Mouse (Mus musculus) testis, adult 2 months (tissue): Measurements from ENCODE around the gene Tnk2. TPM values are rescaled to one million over a fixed set of nuclear protein-coding genes. Genes with fewer than 3 reads are reported as not detected.

Source experiments
- H3K27ac ChIP-seq: fragments of 200-500 bp; 2 replicates; pipeline ENCODE4 v1.5.1; 2012; ENCODE audit warnings: low read depth, low read length; ENCODE audit not compliant: control insufficient read depth, insufficient read depth
- H3K27me3 ChIP-seq: fragments of 200-500 bp; 2 replicates; pipeline ENCODE4 v1.6.1; 2012; ENCODE audit warnings: mild to moderate bottlenecking, low read length, moderate library complexity; ENCODE audit not compliant: control insufficient read depth, insufficient read depth
- H3K36me3 ChIP-seq: fragments of 200-500 bp; 2 replicates; pipeline ENCODE4 v1.6.1; 2012; ENCODE audit warnings: mild to moderate bottlenecking, low read length; ENCODE audit not compliant: control insufficient read depth, insufficient read depth
- H3K4me1 ChIP-seq: fragments of 200-500 bp; 2 replicates; pipeline ENCODE4 v1.6.1; 2012; ENCODE audit warnings: low read length; ENCODE audit not compliant: control insufficient read depth, insufficient read depth
- H3K4me3 ChIP-seq: fragments of 200-500 bp; 2 replicates; pipeline ENCODE4 v1.5.1; 2012; ENCODE audit warnings: low read depth, mild to moderate bottlenecking, low read length, moderate library complexity, mixed read lengths; ENCODE audit not compliant: control insufficient read depth
- CTCF ChIP-seq: fragments of 200-500 bp; IDR thresholded peaks from 2 replicates; pipeline ENCODE4 v1.5.1; 2012; ENCODE audit warnings: low read depth, mild to moderate bottlenecking, inconsistent platforms, low read length, moderate library complexity; ENCODE audit not compliant: control insufficient read depth, insufficient read depth, insufficient replicate concordance
- POLR2A ChIP-seq: fragments of 200-500 bp; IDR thresholded peaks from 2 replicates; pipeline ENCODE4 v1.6.1; 2012; ENCODE audit warnings: low read depth, mild to moderate bottlenecking, inconsistent platforms, low read length, moderate library complexity; ENCODE audit not compliant: control insufficient read depth
- polyA plus RNA-seq: library from polyadenylated mRNA; depleted of rRNA; stranded (reverse); fragments of >200 nt; gene quantifications from 2 replicates; pipeline ENCODE4 v1.2.3, GENCODE M21; 2012; rRNA removed

Gene Tnk2
- polyA plus RNA-seq, 1 experiment, result 21.4 TPM

DNA sequence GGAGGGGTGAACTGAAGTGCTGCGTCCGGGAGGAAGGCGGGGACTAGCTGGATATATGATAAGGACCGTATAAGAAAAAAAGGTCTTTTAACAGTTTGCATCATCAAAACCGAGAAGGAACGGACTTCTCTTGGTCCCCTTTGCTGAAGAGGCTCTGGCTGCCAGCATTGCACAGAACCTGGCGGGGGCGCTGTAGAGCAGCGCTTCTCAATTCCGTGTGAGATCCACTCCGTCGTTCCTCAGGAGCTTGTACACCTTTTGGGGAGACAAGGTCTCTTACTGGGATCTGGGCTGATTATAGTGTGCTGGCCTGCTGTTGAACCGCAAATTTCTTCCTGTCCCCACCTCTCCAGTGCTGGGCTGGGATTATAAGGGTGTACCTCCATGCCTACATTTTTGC lies 71.7 kb downstream of the Tnk2 start:
- H3K36me3 ChIP-seq, result no peaks in the 10 kb centered on the region
- H3K4me3 ChIP-seq, result peak overlapping the region; percentile 28; the same call in 1 of the 2 replicates
- TF ChIP-seq CTCF (peak; percentile 87), POLR2A (no peak)
- no peaks in the 10 kb centered on the region for H3K27me3 ChIP-seq
- no peak overlapping the region for H3K27ac ChIP-seq
- no peaks in the 10 kb centered on the region for H3K4me1 ChIP-seq

DNA sequence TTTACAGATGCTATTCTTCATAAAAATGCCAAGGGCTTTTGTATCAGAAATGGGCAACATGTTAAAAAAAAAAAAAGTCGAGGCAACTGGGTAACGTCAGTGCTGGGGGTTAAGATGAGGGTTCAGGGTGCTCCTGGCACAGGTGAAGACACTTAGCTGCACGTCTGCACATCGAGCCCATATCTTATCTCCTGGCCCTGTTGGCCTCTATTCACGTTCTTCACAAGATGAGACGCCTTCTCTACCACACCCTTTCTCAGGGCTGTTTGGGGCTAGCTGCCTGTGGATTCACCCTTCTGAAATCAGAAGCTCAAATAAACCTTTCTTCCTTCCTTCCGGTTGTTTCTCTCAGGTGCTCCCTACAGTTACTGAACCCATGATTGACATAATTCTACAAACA lies 79.5 kb downstream of the Tnk2 start:
- TF ChIP-seq POLR2A (no peak), CTCF (no peak)
- Histone ChIP-seq H3K4me1 (no peaks in the 10 kb centered on the region; the same call in 1 of the 2 replicates), H3K36me3 (no peaks in the 10 kb centered on the region)

DNA sequence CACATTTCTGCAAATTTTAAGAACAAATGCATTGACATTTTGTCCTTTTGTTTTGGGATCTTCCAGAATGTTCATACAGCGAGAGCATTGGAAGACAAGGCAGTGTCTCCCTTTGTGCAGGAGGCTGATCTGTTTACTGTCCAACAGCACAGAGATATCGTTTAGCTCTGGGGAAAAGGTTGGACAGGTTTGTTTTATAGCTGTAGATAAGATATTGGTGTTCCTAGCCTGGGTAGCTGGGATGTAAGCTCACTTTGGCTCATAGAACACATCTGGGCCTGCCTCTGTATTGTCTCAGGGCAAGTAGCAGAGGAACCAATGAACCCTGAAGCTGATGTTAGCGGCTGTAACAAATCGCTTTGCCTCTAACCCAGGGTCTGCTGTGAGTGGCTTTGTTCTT lies 80.1 kb downstream of the Tnk2 start:
- Histone ChIP-seq H3K4me3 (no peak overlapping the region), H3K4me1 (no peaks in the 10 kb centered on the region; the same call in 1 of the 2 replicates), H3K27me3 (no peaks in the 10 kb centered on the region), H3K36me3 (no peaks in the 10 kb centered on the region), H3K27ac (no peak overlapping the region)
- TF ChIP-seq POLR2A (no peak), CTCF (no peak)

More for the DNA sequence above, 79.5 kb downstream of the Tnk2 start:
- H3K27ac ChIP-seq, result no peak overlapping the region
- no peak overlapping the region for H3K4me3 ChIP-seq
- H3K27me3 ChIP-seq, result no peaks in the 10 kb centered on the region

GRCm38 (mm10) chr16:32724259-32724658 lies 80.6 kb downstream of the Tnk2 start:
- TF ChIP-seq CTCF (no peak), POLR2A (no peak)
- Histone ChIP-seq H3K27me3 (no peaks in the 10 kb centered on the region), H3K4me3 (no peak overlapping the region), H3K4me1 (no peaks in the 10 kb centered on the region; the same call in 1 of the 2 replicates), H3K36me3 (no peaks in the 10 kb centered on the region), H3K27ac (no peak overlapping the region)

DNA sequence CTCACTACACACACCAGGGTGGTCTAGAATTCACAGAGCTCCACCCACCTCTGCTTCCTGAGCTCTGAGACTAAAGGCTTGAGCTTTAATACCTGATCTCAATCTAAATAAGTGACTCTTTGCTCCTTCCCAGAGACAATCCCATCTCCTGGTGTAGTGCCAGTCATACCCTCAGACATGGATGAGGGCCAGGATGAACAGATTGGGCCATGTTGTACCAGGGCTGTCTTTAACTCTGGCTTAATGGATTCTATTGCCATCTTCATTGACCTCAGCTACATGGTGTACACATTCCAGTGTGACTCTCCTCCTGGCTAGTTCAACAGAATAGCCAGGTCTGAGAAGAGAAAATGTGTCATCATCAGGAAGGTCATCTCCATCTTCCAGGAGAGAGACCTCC lies 82.8 kb downstream of the Tnk2 start:
- Histone ChIP-seq H3K36me3 (no peaks in the 10 kb centered on the region), H3K4me1 (no peaks in the 10 kb centered on the region; the same call in 1 of the 2 replicates), H3K27me3 (no peaks in the 10 kb centered on the region), H3K27ac (no peak overlapping the region), H3K4me3 (no peak overlapping the region)
- TF ChIP-seq CTCF (no peak), POLR2A (no peak)

GRCm38 (mm10) chr16:32728240-32728639 lies 84.6 kb downstream of the Tnk2 start:
- Histone ChIP-seq H3K36me3 (no peaks in the 10 kb centered on the region), H3K27me3 (no peaks in the 10 kb centered on the region), H3K27ac (no peak overlapping the region), H3K4me3 (no peak overlapping the region), H3K4me1 (no peaks in the 10 kb centered on the region)
- TF ChIP-seq POLR2A, result no peak
- TF ChIP-seq CTCF, result no peak

- Histone ChIP-seq H3K36me3 (no peaks in the 10 kb centered on the region), H3K4me3 (no peak overlapping the region), H3K4me1 (no peaks in the 10 kb centered on the region), H3K27ac (no peak overlapping the region), H3K27me3 (no peaks in the 10 kb centered on the region)
- TF ChIP-seq CTCF (no peak), POLR2A (no peak)
These were observed 85.1 kb downstream of the Tnk2 start for GRCm38 (mm10) chr16:32728730-32729129.

Other genes with a start within 250 kb of the Tnk2 start
- gene Tm4sf19, start 243.4 kb upstream of the Tnk2 start, polyA plus RNA-seq, result 4.0 and 4.4 TPM in 2 replicates
- gene Tctex1d2, start 224.2 kb upstream of the Tnk2 start, polyA plus RNA-seq, result 169 and 187 TPM in 2 replicates
- 83.0 and 83.7 TPM in 2 replicates for gene Pcyt1a, start 213.0 kb upstream of the Tnk2 start, polyA plus RNA-seq
- gene Slc51a, start 156.0 kb upstream of the Tnk2 start, polyA plus RNA-seq, result 0.49 and 0.87 TPM in 2 replicates
- gene Zdhhc19, start 147.6 kb upstream of the Tnk2 start, polyA plus RNA-seq, result 218 and 242 TPM in 2 replicates
- gene Tfrc, start 35.0 kb upstream of the Tnk2 start, polyA plus RNA-seq, result 3.7 and 5.5 TPM in 2 replicates
- 98.8 and 102 TPM in 2 replicates for gene Muc4, start 92.0 kb downstream of the Tnk2 start, polyA plus RNA-seq
- gene Muc20, start 153.6 kb downstream of the Tnk2 start, polyA plus RNA-seq, result 0.61 and 1.3 TPM in 2 replicates
- 1.9 TPM in 1 of 2 replicates, not detected in the other for gene Smbd1, start 166.6 kb downstream of the Tnk2 start, polyA plus RNA-seq
- gene Fyttd1, start 233.6 kb downstream of the Tnk2 start, polyA plus RNA-seq, result 35.8 and 45.3 TPM in 2 replicates
- gene Rubcn, start 233.9 kb downstream of the Tnk2 start, polyA plus RNA-seq, result 77.3 and 84.7 TPM in 2 replicates